Mouse (Mus musculus) gastrocnemius, postnatal 14 days (tissue): ENCODE measurements around the gene Spata1. TPM values are rescaled to one million over a fixed set of nuclear protein-coding genes. Genes with fewer than 3 reads are reported as not detected.
"Not testable (repeated sequence)": the region's sequence is repeated elsewhere in the genome, so short reads cannot be mapped to it uniquely, and the experiment has no call there.

ENCODE experiments used
- DNase-seq: peaks from one replicate; pipeline ENCODE4 v3.0.0; 2021; ENCODE audit warnings: mixed read lengths
- intact Hi-C: fragments of 180-260 bp; cut with DNase I; formaldehyde crosslinking; loops from one replicate; pipeline ENCODE4 v1.15.1; 2025; ENCODE audit warnings: low total_unique reads
- total RNA-seq, 2 experiments: library from RNA; stranded (reverse); gene quantifications; 2 replicates each; pipeline ENCODE4 v1.2.3; 2021

The Spata1 gene
- total RNA-seq, 2 experiments from 2014 or later: 2.5 to 3.7 TPM

DNA sequence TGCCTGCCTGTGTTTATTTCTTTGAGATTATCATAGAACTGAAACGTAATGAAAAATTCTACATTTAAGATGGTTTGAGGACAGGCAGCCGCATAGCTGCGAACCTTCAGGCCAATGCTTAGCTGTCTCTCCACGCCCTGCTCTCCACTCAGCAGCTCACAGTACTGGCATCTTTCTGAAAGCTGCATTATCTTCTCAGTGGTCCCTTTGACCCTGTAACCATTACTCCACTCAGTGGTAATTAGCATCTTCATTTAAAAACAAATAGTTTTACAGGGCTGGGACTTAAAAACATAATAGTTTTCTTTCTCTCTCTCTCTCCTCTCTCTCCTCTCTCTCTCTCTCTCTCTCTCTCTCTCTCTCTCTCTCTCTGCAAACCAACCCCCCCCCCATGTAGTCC is 26.9 kb downstream of the Spata1 start:
- DNase-seq: no peak
- intact Hi-C loops: no loop called here

DNA sequence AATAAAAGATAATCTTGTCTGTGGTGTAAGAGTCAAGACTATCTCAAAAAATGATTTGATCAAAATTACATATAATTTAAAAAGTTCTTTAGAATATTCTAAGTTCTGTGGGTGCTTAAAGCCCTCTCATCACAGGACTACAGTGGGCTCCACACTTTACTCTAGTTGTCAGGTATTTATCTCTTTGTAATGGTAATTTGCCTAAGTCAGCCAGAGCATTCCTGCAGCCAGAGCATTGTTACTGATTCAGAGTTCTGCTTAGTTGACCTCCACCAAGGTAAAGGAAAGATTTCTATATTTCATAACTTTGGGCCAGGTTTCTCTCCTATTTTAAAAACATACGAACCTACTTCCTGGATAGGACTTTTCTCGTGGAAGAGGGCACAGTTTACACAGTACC is 30.3 kb downstream of the Spata1 start:
- intact Hi-C loops: no loop called here
- no peak for DNase-seq

DNA sequence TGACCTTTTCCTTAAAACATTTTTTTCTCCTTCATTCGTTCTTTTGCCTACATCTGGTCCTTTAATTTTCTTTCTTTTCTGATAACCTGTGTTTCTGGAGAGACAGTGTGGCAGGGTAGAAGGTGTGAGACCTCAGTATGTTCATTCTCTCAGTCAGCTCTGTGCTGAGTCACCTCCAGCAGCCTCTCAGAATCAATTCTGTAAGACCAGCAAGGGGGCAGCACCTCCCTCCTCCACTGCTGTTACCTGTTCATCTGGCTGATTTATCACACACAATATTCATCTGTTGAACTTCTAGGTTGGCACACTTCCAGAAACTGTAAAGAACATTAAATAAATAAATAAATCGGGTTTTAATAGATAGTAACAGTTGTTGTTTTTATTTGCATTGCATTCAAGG is 36.6 kb downstream of the Spata1 start:
- intact Hi-C loops: no loop called here

DNA sequence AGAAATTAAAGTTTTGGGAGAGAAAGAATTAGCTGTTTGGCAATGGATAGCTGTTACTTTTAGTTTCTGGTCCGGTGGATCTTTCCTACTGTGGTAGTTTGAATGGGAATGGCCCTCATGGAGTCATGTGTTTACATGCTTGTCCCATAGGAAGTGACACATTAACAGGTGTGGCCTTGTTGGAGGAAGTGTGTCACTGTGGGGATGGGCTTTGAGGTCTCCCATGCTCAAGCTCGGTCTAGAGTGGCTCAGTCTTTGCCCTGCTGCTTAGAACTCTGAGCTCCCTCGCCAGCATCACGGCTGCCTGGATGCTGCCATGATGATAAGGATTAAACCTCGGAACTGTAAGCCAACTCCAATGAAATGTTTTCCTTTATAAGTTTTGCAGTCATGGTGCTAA is 48.2 kb downstream of the Spata1 start:
- DNase-seq: no peak
- intact Hi-C loops: no loop called here

More for the DNA sequence above, 36.6 kb downstream of the Spata1 start:
- DNase-seq: no peak

DNA sequence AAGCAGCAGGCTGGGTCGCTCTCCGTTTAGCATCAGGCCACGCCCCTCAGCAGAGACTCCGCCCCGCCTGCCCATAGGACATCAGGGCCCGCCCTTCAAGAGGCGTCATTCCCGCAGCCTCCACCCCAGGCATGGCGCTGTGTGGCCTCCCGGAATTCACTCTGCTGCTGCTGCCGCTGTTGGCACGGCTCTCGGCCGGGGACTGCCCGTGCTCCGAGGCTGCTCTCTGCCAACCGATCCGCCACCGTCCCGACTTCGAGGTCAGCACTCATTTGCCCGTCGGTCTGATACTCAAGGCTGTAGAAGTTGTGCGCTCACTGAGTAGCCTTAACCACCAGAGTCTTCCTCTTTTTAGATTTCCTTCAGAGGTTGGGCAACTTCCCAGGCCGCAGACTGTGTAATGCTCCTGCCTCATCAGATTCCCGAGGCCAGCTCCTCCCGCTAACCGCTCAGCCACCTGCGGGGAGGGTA is 49.1 kb downstream of the Spata1 start:
- intact Hi-C loops: no loop called here
- peak; percentile 93 for DNase-seq

DNA sequence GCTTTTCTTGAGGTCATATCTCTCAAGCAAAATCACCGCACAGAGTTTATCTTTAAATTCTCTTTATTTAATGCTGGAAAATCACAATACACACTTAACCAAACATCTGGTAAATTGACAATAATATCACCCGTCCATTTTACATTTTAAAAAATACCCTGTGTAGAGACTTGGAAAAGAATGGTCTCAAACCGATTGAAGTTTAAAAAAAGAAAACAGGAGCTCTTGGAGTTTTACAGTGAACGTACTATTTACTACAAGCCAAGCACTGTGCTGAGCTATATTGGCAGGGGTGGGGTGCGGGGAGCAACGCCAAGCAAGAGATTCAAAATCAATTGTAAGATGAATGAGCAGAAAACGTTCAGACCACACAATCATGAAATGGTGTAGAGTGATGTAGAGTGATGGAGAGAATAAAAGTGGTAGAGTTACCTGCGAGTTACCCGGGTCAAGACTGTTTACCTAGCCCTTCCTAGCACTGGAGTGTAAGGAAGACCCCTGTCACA is 49.8 kb downstream of the Spata1 start, which contains the start of gene Ctbs:
Gene Ctbs, plus strand, starts transcription at position 51 of the 506 bp plus-strand sequence.
- DNase-seq: no peak
- intact Hi-C loops: no loop called here

DNA sequence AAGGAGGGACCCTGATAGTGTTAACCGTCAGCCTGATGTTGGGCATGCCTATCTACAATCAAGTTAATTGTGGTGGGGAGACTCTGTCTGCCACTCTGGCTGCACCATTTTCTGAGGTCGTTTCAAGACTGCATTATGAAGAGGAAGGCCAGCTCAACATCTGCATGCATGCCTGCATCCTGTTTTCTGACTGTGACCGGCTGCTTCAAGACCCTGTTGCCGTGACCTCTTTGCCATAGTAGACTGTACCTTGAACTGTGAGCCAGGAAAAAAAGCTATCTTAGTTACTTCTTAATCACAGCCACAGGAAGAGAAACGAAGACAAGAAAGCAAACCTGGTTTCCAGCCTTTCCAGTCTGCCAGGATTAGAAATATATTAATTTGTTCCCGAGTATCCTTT is 50.6 kb downstream of the Spata1 start:
- no peak for DNase-seq
- intact Hi-C loops: no loop called here

DNA sequence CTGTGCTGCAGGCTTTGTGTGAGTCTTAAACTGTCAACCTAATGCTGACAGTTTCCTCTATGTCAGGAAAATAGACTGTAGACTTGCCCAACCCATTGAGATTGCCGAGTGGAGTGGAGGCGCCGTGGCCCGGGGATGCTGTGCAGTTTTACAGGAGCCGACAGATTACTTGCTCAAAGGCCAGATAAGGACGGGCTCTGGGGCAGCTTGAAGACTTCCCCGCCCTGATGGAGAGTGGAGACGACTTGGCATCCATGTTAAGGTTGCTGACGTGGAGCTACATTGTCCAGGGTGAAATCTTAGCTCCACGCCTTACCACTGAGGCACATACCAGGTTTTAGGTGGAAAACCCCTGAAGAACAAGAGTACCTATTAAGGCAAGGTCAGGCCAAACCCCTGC is 51.2 kb downstream of the Spata1 start:
- intact Hi-C loops: no loop called here
- DNase-seq: no peak

DNA sequence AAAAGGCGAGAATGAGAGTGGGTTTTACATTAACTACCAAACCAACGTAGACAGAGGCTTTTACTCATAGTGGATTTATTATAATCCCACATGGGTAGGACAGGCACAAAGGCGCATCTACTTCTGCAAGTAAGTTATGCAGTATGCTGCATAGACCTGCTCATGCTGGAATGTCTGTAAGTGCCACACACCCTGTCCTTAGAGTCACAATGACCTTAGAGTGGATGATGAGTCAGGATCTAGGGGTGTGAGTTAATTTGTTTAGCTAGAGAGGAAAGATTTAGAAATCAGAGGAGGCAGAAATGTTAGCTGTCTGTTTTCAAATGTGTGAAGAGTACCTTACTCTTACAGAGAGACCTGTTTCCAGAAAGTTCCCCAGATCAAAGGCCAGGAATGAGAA is 52.0 kb downstream of the Spata1 start:
- intact Hi-C loops: no loop called here
- no peak for DNase-seq

DNA sequence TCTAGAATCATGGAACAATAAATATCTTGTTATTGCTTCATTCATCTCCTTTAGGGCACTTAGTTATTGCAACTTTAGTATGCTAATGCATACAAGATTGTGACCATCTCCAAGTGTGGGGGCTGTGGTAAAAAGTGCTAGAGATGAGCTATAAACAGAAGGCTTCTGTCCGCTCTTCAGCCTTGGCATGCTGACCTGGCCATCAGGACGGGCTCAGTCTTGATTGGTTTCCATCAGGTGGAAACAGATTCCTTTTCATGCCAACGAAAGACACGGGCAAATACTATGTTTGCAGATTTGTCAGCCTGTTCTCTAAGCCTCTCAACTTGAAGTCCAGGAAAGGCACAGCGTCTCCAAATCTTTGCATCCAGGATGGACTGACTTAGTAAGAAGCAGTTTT is 52.4 kb downstream of the Spata1 start:
- intact Hi-C loops: no loop called here
- no peak for DNase-seq

DNA sequence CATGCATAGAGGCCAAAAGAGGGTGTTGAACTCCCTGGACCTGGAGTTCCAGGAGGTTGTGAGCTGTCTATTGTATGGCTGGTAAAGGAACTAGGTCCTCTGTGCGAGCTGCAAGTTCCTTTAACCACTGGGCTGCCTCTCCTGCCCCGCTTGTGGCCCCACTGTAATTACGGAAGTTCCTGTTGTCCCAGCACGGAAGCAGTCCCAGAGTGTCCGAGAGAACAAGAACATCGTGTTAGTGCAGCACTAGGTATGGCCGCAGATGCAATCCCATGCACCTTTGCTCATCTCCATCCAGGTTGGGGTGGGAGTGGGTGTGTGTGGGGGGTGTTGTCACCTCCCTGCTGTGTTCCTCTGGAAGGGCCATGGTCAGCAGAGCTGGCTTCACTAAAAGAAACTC is 54.7 kb downstream of the Spata1 start:
- intact Hi-C loops: no loop called here
- DNase-seq: no peak

DNA sequence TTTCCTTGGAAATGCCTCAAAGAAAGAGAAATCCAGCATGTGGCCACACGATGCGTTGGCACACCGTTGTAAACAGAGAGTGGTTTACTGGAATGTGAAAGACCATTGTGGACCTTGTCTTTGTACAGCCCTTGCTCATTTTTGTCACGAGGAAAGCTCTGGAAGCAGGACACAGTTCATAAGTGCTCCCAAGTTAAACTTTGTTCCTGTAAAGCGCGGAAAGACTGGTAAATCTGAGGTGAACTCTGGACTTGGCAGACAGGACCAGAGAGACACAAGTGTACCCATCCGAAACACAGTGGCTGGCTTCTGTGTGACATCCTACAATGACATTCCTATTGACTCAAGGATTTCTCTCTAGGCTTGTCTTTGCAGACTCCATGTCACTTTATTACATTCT is 56.2 kb downstream of the Spata1 start:
- no peak for DNase-seq
- intact Hi-C loops: no loop called here

DNA sequence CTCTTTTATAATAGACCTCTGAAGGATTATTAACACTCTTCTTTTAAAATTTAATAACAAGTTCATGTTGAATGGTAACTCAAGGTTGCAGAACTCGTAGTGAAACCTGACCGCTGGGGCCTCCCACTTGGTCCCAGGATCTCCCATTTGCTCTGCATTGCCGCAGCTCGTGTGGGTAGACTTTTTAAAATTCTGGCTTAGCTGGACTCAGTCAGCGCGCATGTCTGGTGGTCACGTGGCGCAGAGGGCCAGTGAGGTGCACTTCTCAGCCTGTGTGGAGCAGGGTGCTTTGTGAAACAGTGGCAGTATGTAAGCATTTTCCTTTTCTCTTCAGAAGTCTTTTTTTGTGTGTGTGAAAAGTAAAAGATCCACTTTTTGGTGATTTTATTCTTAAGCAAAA is 56.6 kb downstream of the Spata1 start:
- intact Hi-C loops: no loop called here
- no peak for DNase-seq

DNA sequence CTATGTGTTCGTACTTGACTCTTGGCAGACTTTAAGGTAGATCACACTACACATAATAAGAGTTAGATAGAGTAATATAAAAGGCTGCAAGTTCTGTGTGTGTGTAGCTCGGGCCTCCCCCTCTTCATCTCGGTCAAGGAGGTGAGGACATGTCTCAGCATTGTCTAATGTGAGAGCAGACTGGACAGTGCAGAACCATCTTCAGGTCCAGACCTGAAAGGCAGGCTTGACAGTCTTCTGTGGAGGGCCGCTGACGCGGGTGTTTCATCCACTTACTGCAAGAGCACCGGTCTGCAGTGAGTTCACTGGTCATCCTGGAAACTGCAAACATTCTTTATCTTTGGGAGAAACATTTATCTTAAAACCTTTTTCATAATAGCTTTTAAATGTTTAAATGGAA is 57.1 kb downstream of the Spata1 start:
- DNase-seq: no peak

DNA sequence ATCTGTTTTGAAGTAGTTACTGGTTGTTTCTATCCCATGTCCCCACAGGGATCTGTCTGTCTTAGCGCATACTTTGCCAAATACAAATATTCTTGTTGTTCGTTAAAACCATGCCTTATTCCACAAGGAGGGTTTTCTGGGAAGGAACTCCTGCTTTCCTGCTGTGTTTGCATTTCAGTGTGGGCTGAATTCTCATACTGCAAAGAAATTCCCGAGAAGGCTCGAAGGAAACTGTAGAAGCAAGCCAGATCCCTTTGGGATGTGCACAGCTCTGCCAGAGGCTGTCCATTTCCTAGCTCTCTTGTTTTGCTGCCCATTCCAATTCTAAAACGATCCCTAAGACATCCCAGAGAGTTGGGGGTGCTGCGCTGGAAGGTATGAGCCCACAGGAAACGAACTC is 59.1 kb downstream of the Spata1 start:
- no peak for DNase-seq
- intact Hi-C loops: no loop called here

More for the DNA sequence above, 57.1 kb downstream of the Spata1 start:
- intact Hi-C loops: no loop called here

DNA sequence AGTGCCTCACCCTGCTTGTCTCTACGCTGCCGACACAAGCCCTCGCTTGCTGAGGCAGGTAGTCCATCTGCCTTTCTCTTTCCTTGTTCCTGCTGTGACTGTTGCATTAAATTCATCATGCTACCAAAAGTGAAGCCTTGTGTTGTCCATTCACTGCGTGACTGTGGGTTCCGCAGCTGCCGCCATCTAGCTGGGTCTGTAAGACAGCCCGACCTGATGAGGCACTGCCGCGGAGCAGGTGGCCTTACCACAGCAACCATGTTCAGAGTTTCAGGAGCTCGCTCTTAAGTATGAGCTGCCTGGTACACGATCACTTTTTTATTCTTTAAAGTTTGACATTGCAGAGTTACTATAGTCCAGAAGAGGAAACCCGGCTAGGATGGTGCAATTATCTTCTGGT is 59.5 kb downstream of the Spata1 start:
- intact Hi-C loops: no loop called here
- no peak for DNase-seq

DNA sequence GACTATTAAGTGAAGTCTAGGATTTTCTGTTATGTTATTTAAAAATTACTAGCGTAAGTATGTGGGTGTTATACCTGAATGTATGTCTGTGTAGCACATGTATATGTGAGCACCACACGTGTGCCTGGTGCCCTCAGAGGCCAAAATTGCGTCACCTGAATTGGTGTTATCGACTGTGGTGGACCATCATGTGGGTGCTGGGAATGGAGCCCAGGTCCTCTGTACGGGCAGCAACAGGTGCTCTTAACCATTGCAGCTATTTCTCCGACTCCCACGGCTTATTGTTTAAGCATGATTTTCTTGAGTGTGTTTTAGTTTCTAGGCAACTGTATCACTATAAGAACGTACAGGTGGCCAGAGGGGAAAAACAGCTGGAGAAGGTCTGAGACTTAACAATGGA is 63.4 kb downstream of the Spata1 start:
- intact Hi-C loops: no loop called here
- no peak for DNase-seq

DNA sequence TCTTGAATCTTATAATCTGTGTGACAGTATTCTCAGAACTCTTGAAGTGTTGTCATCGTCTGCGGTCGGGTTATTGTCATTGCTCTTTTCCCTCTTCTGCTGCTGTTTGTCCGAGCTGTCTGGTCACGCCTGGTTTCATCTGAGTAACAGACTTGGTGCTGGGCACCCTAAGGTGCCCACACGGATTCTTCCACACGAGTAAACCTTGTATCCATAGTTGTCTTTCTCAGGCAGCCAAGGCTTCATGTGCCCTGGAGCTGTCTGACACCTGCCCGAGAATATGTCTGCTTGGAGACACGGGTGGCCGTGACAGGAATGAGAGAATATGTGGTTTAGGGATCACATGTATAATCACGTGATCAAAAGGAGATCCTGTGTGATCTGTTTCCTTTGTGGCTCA is 64.0 kb downstream of the Spata1 start:
- no peak for DNase-seq
- intact Hi-C loops: no loop called here

DNA sequence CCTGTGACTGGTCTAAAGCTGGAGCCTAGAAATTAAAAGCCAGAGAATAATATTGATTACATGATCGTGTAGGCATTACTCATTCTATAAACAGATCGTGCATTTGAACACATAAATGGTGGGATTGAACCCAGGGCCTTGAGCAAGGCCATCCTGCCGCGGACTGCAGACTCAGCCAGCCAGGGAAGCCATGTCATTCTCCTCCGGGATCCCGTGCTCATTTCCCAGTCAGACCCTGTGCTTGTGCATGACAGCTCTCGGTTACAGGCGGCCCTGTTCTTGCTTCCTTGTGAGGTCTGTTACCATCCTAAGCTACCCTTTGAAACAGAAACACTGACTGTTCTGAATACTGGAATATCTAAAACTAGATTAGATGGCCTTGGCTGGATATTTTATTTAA is 64.9 kb downstream of the Spata1 start:
- no peak for DNase-seq
- intact Hi-C loops: no loop called here

DNA sequence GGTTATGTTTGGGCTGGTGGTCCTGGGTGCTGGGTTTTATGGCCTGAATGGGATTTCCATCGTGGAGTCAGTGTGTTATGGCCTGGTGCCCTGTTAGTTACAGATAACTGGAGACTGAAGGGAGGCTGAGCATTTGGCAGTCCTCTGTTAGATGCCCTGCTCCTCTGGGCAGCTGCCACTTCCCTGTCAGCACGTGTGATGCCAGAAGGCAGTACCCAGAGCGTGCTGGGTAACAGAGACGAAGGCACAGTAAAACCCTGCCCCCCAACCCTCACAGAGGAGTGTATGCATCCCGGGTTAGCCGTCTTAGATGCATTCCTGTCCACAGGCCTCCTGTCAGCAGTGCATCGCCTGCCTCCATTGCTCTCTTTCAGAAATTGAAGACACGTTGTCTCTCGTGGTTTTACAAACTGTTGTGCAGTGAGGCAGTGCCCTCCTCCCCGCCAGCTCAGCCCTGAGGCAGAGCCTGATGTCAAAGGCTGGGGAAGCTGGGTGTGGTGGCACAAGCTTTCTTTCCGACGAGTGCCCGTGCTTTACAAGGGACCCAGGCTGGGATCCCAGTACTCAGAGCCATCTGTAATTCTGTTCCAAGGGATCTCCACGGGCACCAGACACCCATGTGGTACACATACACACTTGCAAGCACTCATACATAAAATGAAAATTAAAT is 65.7 kb downstream of the Spata1 start:
- intact Hi-C loops: no loop called here
- DNase-seq: no peak

DNA sequence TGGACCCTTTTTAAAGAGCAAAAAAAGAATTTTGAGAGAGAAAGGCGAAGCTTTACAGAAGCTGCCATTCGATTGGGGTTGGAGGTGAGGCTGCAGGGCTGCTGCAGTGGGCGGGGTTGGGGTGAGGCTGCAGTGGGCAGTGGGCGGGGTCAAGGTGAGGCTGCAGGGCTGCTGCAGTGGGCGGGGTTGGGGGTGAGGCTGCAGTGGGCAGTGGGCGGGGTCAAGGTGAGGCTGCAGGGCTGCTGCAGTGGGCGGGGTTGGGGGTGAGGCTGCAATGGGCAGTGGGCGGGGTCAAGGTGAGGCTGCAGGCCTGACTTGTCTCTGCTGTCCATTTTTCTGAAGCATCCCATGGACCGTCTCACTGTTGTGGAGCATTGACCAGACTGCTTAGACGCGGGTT is 66.5 kb downstream of the Spata1 start:
- DNase-seq, intact Hi-C loops: not testable (repeated sequence)

DNA sequence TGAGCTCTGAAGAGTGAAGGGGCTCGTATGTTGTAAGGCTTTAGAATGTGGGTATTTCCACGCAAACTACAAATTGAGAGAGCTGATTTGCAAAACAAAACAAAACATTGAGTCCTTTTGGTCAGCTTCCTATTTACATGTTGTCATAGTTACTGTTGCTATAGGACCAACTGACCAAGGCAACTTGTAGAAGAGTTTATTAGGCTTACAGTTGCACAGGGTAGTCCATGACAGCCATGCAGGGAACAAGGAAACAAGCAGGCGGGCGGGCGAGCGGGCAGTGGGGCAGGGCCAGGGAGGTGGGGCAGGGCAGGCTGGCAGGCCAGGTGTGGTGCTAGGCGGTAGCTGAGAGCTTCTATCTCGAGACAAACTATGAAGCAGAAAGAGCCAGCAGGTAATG is 73.1 kb downstream of the Spata1 start:
- DNase-seq: no peak
- intact Hi-C loops: no loop called here
